Mouse (Mus musculus): ENCODE measurements around the gene Gsg1l.

Gene Gsg1l

GRCm38 (mm10) chr7:125943511-125943910, 138.7 kb downstream of the Gsg1l start:
- in situ Hi-C loops (cut with MboI; ENCODE audit: low sequenced_read_pairs), result no loop called here

- in situ Hi-C loops (cut with MboI; ENCODE audit: low sequenced_read_pairs), result no loop called here
These were observed 139.7 kb downstream of the Gsg1l start for GRCm38 (mm10) chr7:125942365-125943090.

- in situ Hi-C loops (cut with MboI; ENCODE audit: low sequenced_read_pairs), result no loop called here
These were observed 147.9 kb downstream of the Gsg1l start for GRCm38 (mm10) chr7:125934319-125934718.

GRCm38 (mm10) chr7:125933356-125934244, 148.6 kb downstream of the Gsg1l start:
- in situ Hi-C loops (cut with MboI; ENCODE audit: low sequenced_read_pairs), result no loop called here

GRCm38 (mm10) chr7:125931602-125932001, 150.6 kb downstream of the Gsg1l start:
- in situ Hi-C loops (cut with MboI; ENCODE audit: low sequenced_read_pairs), result no loop called here

GRCm38 (mm10) chr7:125924044-125924443, 158.2 kb downstream of the Gsg1l start:
- in situ Hi-C loops (cut with MboI; ENCODE audit: low sequenced_read_pairs), result no loop called here

- in situ Hi-C loops (cut with MboI; ENCODE audit: low sequenced_read_pairs), result no loop called here
These were observed 161.4 kb downstream of the Gsg1l start for GRCm38 (mm10) chr7:125920801-125921200.

- in situ Hi-C loops (cut with MboI; ENCODE audit: low sequenced_read_pairs), result no loop called here
These were observed 181.6 kb downstream of the Gsg1l start for GRCm38 (mm10) chr7:125900386-125901161.

- in situ Hi-C loops (cut with MboI; ENCODE audit: low sequenced_read_pairs), result no loop called here
These were observed 182.3 kb downstream of the Gsg1l start for GRCm38 (mm10) chr7:125899916-125900315.

- in situ Hi-C loops (cut with MboI; ENCODE audit: low sequenced_read_pairs), result no loop called here
These were observed 183.2 kb downstream of the Gsg1l start for GRCm38 (mm10) chr7:125899036-125899435.

- in situ Hi-C loops (cut with MboI; ENCODE audit: low sequenced_read_pairs), result no loop called here
These were observed 185.2 kb downstream of the Gsg1l start for GRCm38 (mm10) chr7:125897059-125897458.

GRCm38 (mm10) chr7:125893621-125894020, 188.6 kb downstream of the Gsg1l start:
- in situ Hi-C loops (cut with MboI; ENCODE audit: low sequenced_read_pairs), result no loop called here

- in situ Hi-C loops (cut with MboI; ENCODE audit: low sequenced_read_pairs), result no loop called here
These were observed 193.8 kb downstream of the Gsg1l start for GRCm38 (mm10) chr7:125888373-125888772.

GRCm38 (mm10) chr7:125887761-125888160, 194.4 kb downstream of the Gsg1l start:
- in situ Hi-C loops (cut with MboI; ENCODE audit: low sequenced_read_pairs), result no loop called here

- in situ Hi-C loops (cut with MboI; ENCODE audit: low sequenced_read_pairs), result no loop called here
These were observed 195.1 kb downstream of the Gsg1l start for GRCm38 (mm10) chr7:125887124-125887523.

GRCm38 (mm10) chr7:125886116-125886680, 196.0 kb downstream of the Gsg1l start:
- in situ Hi-C loops (cut with MboI; ENCODE audit: low sequenced_read_pairs), result no loop called here

GRCm38 (mm10) chr7:125883232-125883631, 199.0 kb downstream of the Gsg1l start:
- in situ Hi-C loops (cut with MboI; ENCODE audit: low sequenced_read_pairs), result no loop called here

- in situ Hi-C loops (cut with MboI; ENCODE audit: low sequenced_read_pairs), result no loop called here
These were observed 204.2 kb downstream of the Gsg1l start for GRCm38 (mm10) chr7:125878040-125878439.

GRCm38 (mm10) chr7:125873971-125874495, 208.2 kb downstream of the Gsg1l start:
- in situ Hi-C loops (cut with MboI; ENCODE audit: low sequenced_read_pairs), result no loop called here

GRCm38 (mm10) chr7:125872874-125873273, 209.3 kb downstream of the Gsg1l start:
- in situ Hi-C loops (cut with MboI; ENCODE audit: low sequenced_read_pairs), result no loop called here

- in situ Hi-C loops (cut with MboI; ENCODE audit: low sequenced_read_pairs), result no loop called here
These were observed 210.0 kb downstream of the Gsg1l start for GRCm38 (mm10) chr7:125872202-125872580.
